Mouse (Mus musculus) adipocyte (in vitro differentiated cells): ENCODE measurements at regions not wholly inside any gene's neighbourhood (a gene's known extent, or its start where the extent isn't known, plus 50 kb on each side); places are given as distances from the start of the nearest gene placed in this dataset.

Experiments used
- DNase-seq: peaks from one replicate; pipeline ENCODE4 v3.0.0-alpha.2; 2016; ENCODE audit warnings: low spot score

DNA sequence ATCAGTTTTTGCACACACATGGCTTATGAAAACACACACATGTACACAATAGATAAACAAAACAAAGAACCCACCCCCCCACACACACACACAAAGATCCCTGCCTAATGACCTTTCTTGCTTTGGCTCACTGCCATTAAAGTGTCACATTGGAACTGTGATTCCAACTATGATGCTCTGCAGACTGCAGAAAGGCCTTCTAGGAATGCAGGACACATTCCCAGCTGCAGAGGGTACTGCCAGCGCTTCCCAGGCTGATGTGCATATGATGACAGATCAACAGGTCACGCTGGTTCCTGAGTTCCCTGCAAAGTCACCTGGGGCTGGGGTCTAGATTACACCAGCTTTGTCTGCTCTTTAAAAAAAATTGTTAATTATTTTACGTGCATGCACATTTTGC is 68.1 kb upstream of the Ppm1j start:
- no peak for DNase-seq

DNA sequence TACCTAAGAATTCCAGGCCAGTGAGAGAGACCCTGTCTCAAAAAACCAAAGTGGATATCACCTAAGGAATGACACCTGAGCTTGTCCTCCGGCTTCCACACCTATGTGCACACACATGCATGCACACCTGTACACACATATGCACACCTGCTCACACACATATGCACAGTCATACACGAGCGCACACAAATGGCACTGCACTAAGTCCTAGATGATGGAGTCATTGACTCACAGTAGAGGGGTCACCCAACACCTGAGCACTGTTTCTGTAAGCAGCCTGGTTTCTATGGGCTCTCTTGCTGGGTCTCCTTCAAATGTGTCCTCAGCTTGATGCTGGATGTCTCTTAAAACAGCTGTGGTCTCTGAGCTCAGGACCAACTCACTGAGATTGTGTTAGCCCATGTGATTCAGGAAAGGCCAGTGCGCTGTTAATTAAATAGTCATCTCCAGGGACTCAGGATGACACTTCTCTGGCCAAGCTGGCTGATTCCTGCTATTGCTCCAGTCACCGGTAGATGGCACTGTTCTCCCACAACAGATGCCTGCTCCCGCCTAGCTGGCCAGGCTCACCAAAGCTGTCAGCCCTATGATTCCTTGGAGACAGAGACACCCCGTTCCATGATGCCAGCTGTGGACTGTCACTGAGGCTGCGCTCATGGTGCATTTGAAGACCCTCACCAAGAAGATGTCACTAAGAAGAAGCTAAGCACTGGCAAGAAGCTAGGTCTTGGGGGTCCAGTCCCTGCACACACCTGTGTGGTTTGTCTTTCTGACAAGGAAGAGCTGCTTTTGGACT is 66.8 kb upstream of the Ppm1j start:
- peak; percentile 86 for DNase-seq

DNA sequence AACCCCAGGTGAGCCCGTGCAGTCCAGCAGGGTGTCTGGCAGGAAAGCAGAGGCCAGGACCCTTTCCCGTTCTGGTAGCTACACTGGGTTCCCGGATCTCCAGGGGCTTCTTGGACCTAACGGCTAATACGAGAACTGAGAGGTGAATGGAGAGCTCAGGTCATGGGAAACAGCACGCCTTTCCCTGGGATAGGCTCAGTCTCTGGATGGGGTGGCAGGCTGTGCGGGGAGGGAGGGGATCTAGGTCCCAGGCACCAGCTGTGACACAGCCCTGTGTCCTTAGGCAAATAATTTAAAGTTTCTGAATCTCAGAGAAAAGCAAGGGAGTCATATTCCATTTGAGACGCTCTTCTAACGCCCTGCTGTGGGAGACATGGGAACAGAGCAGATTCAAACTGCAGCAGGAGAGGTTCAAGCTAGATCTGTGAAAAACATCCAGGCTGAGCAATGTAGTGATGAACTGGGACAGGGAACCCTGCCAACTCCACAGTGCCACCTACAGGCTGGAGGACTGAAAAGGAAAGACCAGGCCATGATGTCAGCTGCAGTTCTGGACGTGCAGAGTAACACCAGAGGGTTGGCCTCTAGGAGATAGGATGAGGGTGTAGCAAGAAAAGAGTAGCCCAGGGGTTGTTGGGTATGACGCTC is 66.1 kb upstream of the Ppm1j start:
- peak; percentile 63 for DNase-seq
